22 mouse cellular contexts compared by ENCODE assay signal in genomic region chr1:129538970-129539369, GRCm38 (mm10).
A peak's percentile ranks its signal among the peaks of the same experiment; 100 is the strongest.
DNase-seq lines count a peak whose midpoint lies in the region; ATAC-seq and TF ChIP-seq lines count a peak whose summit lies in the region.
"Had no signal": no experiment of that assay in that cellular context is flagged by ENCODE, and none has a peak within 500 bp of the region (broad histone marks: within the 10 kb centered on the region; RNA-seq: fewer than 3 reads in every experiment).

No protein-coding gene starts in this region.

- no peak overlapping the region for H3K27ac ChIP-seq in hindbrain, embryonic 16.5 days (ENCODE audit: low read depth, low read length)
- no peak overlapping the region for H3K27ac ChIP-seq in hindbrain, embryonic 10.5 days
- H3K27ac ChIP-seq in neural tube, embryonic 13.5 days (replicated peaks), result no peak overlapping the region
- H3K27ac ChIP-seq in liver, embryonic 11.5 days (ENCODE audit: low read depth, low read length), result no peak overlapping the region
- H3K27ac ChIP-seq: embryonic facial prominence, embryonic 10.5 days; embryonic facial prominence, embryonic 13.5 days; forebrain, embryonic 12.5 days; forebrain, embryonic 15.5 days had no signal

- no peak overlapping the region for H3K9ac ChIP-seq in hindbrain, embryonic 16.5 days (ENCODE audit: low read depth, low read length)
- H3K9ac ChIP-seq in neural tube, embryonic 13.5 days, result no peak overlapping the region
- H3K9ac ChIP-seq in liver, embryonic 11.5 days (ENCODE audit: low read depth, low read length), result no peak overlapping the region
- H3K9ac ChIP-seq: embryonic facial prominence, embryonic 13.5 days; forebrain, embryonic 12.5 days; forebrain, embryonic 15.5 days had no signal

- no peaks in the 10 kb centered on the region for H3K27me3 ChIP-seq in hindbrain, embryonic 16.5 days (replicated peaks; ENCODE audit: control insufficient read depth, insufficient read depth, low read length)
- no peaks in the 10 kb centered on the region for H3K27me3 ChIP-seq in hindbrain, embryonic 10.5 days (ENCODE audit: insufficient read depth, poor library complexity, severe bottlenecking)
- H3K27me3 ChIP-seq in neural tube, embryonic 13.5 days, result no peaks in the 10 kb centered on the region
- H3K27me3 ChIP-seq in liver, embryonic 11.5 days (replicated peaks; ENCODE audit: control insufficient read depth, insufficient read depth, low read length), result no peaks in the 10 kb centered on the region
- H3K27me3 ChIP-seq: embryonic facial prominence, embryonic 13.5 days; forebrain, embryonic 12.5 days; forebrain, embryonic 15.5 days had no signal

- no peaks in the 10 kb centered on the region for H3K4me1 ChIP-seq in hindbrain, embryonic 16.5 days (ENCODE audit: control insufficient read depth, insufficient read depth, low read depth, low read length)
- H3K4me1 ChIP-seq in hindbrain, embryonic 10.5 days (replicated peaks), result no peaks in the 10 kb centered on the region
- peaks cover 17% of the 10 kb centered on the region for H3K4me1 ChIP-seq in neural tube, embryonic 13.5 days (replicated peaks)
- no peaks in the 10 kb centered on the region for H3K4me1 ChIP-seq in liver, embryonic 11.5 days (replicated peaks; ENCODE audit: control insufficient read depth, insufficient read depth, low read length)
- H3K4me1 ChIP-seq: embryonic facial prominence, embryonic 10.5 days; embryonic facial prominence, embryonic 13.5 days; forebrain, embryonic 12.5 days; forebrain, embryonic 15.5 days had no signal

- WGBS in hindbrain, embryonic 16.5 days, result 67% methylated on average over 4 of the region's 4 CpGs
- 86% methylated on average over 4 of the region's 4 CpGs for WGBS in hindbrain, embryonic 10.5 days
- 65% methylated on average over 4 of the region's 4 CpGs for WGBS in neural tube, embryonic 13.5 days
- WGBS in liver, embryonic 11.5 days, result 78% methylated on average over 4 of the region's 4 CpGs

- no peak for DNase-seq in hindbrain, embryonic 10.5 days (ENCODE audit: low spot score)
- DNase-seq in brain, embryonic 14.5 days (ENCODE audit: low read depth), result peak; percentile 18
- no peak for DNase-seq in gastrocnemius, postnatal 10 days
- DNase-seq in liver, embryonic 11.5 days (ENCODE audit: low spot score), result no peak
- DNase-seq: adrenal gland, adult 2 months; adrenal gland, postnatal 14 days; cerebellum, adult 11-12 months; cerebellum, adult 8-10 months; cerebellum, postnatal 10 days; cerebellum, postnatal 36 days; embryo, embryonic 11 days; gastrocnemius, postnatal 14 days; heart, adult 11 months had no signal

- H3K9me3 ChIP-seq in hindbrain, embryonic 16.5 days (ENCODE audit: control insufficient read depth, low read length), result no peaks in the 10 kb centered on the region
- no peaks in the 10 kb centered on the region for H3K9me3 ChIP-seq in hindbrain, embryonic 10.5 days
- H3K9me3 ChIP-seq in neural tube, embryonic 13.5 days, result no peaks in the 10 kb centered on the region
- H3K9me3 ChIP-seq in liver, embryonic 11.5 days (ENCODE audit: control insufficient read depth, low read length), result no peaks in the 10 kb centered on the region
- H3K9me3 ChIP-seq: embryonic facial prominence, embryonic 10.5 days; embryonic facial prominence, embryonic 13.5 days; forebrain, embryonic 12.5 days; forebrain, embryonic 15.5 days had no signal

- H3K4me3 ChIP-seq in hindbrain, embryonic 16.5 days (ENCODE audit: low read length), result no peak overlapping the region
- H3K4me3 ChIP-seq in hindbrain, embryonic 10.5 days, result no peak overlapping the region
- no peak overlapping the region for H3K4me3 ChIP-seq in neural tube, embryonic 13.5 days
- H3K4me3 ChIP-seq in liver, embryonic 11.5 days (ENCODE audit: low read depth, low read length), result no peak overlapping the region
- H3K4me3 ChIP-seq: embryonic facial prominence, embryonic 10.5 days; embryonic facial prominence, embryonic 13.5 days; erythroblast, embryonic 14.5 days; forebrain, embryonic 12.5 days; forebrain, embryonic 15.5 days had no signal

- H3K4me2 ChIP-seq in hindbrain, embryonic 16.5 days (ENCODE audit: low read length), result no peak overlapping the region
- no peak overlapping the region for H3K4me2 ChIP-seq in neural tube, embryonic 13.5 days
- H3K4me2 ChIP-seq in liver, embryonic 11.5 days, result no peak overlapping the region
- H3K4me2 ChIP-seq: embryonic facial prominence, embryonic 13.5 days; forebrain, embryonic 12.5 days; forebrain, embryonic 15.5 days; heart, embryonic 11.5 days had no signal

- H3K36me3 ChIP-seq in hindbrain, embryonic 16.5 days (ENCODE audit: control insufficient read depth, insufficient read depth, low read length), result no peaks in the 10 kb centered on the region
- H3K36me3 ChIP-seq in hindbrain, embryonic 10.5 days, result no peaks in the 10 kb centered on the region
- no peaks in the 10 kb centered on the region for H3K36me3 ChIP-seq in neural tube, embryonic 13.5 days
- no peaks in the 10 kb centered on the region for H3K36me3 ChIP-seq in liver, embryonic 11.5 days (ENCODE audit: control insufficient read depth, insufficient read depth, low read length)
- H3K36me3 ChIP-seq: embryonic facial prominence, embryonic 10.5 days; embryonic facial prominence, embryonic 13.5 days; forebrain, embryonic 12.5 days; forebrain, embryonic 15.5 days had no signal

- TF ChIP-seq CTCF in brain, embryonic 14.5 days (IDR thresholded peaks at IDR 0.05; ENCODE audit: borderline replicate concordance, extremely low read depth, insufficient read depth, insufficient read length), result no peak

- TF ChIP-seq POLR2A in brain, embryonic 14.5 days (IDR thresholded peaks at IDR 0.05; ENCODE audit: borderline replicate concordance, extremely low read depth, insufficient read depth, insufficient read length, poor library complexity, severe bottlenecking), result no peak

- ATAC-seq in hindbrain, embryonic 16.5 days, result 0 out of 2 replicates have a peak, but pooled peaks have one; percentile 34
- peak; percentile 77 for ATAC-seq in neural tube, embryonic 13.5 days (ENCODE audit: low read depth)
- ATAC-seq in liver, embryonic 11.5 days (replicated peaks; ENCODE audit: low FRiP score), result no peak
- ATAC-seq: CD4-positive, CD25-positive, alpha-beta regulatory T cell, adult 4 months; forebrain, embryonic 15.5 days had no signal
